Mouse (Mus musculus): ENCODE data around the gene Gm37240. TPM values are rescaled to one million over a fixed set of nuclear protein-coding genes. Genes with fewer than 3 reads are reported as not detected.

The Gm37240 gene
- polyA plus RNA-seq, 1 experiment from 2014 or later = 15.1 TPM

- peak overlapping the region; percentile 34; the same call in 1 of the 2 replicates for H3K27ac ChIP-seq (ENCODE audit: low read depth, low read length)
Observed at GRCm38 (mm10) chr3:84952135-84952534, 935.2 kb downstream of the Gm37240 start.

GRCm38 (mm10) chr3:84951698-84952097 lies 935.6 kb downstream of the Gm37240 start:
- H3K9ac ChIP-seq (ENCODE audit: low read depth, low read length) = no peak overlapping the region
- H3K4me2 ChIP-seq (replicated peaks; ENCODE audit: low read depth, low read length) = peak overlapping the region; percentile 52
- no peaks in the 10 kb centered on the region for H3K27me3 ChIP-seq (ENCODE audit: control insufficient read depth, insufficient read depth, low read length)
- peak overlapping the region; percentile 45 for H3K4me3 ChIP-seq (ENCODE audit: low read length)
- no peaks in the 10 kb centered on the region for H3K9me3 ChIP-seq (ENCODE audit: control insufficient read depth, low read length)
- 18% methylated on average over 2 of the region's 2 CpGs for WGBS
- no peaks in the 10 kb centered on the region for H3K36me3 ChIP-seq (ENCODE audit: control insufficient read depth, insufficient read depth, low read length)
- H3K4me1 ChIP-seq (ENCODE audit: control insufficient read depth, insufficient read depth, low read length) = peaks cover 5% of the 10 kb centered on the region; the same call in 1 of the 2 replicates
- ATAC-seq (ENCODE audit: low FRiP score, low TSS enrichment) = peak; percentile 76
- H3K27ac ChIP-seq (ENCODE audit: low read depth, low read length) = no peak overlapping the region

More at GRCm38 (mm10) chr3:84952135-84952534, 935.2 kb downstream of the Gm37240 start:
- Histone ChIP-seq H3K4me3 (ENCODE audit: low read length) (peak overlapping the region; percentile 45), H3K36me3 (ENCODE audit: control insufficient read depth, insufficient read depth, low read length) (no peaks in the 10 kb centered on the region), H3K9ac (ENCODE audit: low read depth, low read length) (no peak overlapping the region), H3K9me3 (ENCODE audit: control insufficient read depth, low read length) (no peaks in the 10 kb centered on the region), H3K4me2 (replicated peaks; ENCODE audit: low read depth, low read length) (peak overlapping the region; percentile 52), H3K4me1 (ENCODE audit: control insufficient read depth, insufficient read depth, low read length) (peaks cover 5% of the 10 kb centered on the region; the same call in 1 of the 2 replicates), H3K27me3 (ENCODE audit: control insufficient read depth, insufficient read depth, low read length) (no peaks in the 10 kb centered on the region)
- whole genome bisulfite sequencing = 7% methylated on average over 13 of the region's 13 CpGs
- ATAC-seq (ENCODE audit: low FRiP score, low TSS enrichment) = peak; percentile 99

DNA sequence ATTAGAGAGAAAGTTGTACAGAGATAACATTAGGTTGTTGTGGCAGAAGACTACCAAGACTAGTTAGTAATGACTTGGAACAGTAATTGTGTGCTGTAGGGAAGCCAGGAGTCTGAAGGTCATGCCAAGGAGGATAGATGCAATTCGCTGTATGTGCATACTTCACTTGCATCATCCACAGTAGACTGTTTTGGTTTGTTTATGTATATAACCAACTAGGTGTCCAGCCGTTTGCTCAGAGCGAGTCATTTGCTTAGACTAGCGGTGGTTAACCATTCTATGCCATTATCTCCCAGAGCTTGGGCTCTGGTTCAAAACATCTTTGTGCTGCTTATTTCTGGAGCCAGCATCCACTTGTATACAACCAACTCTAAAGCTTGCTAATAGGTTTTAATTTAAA lies 937.9 kb downstream of the Gm37240 start:
- ATAC-seq (ENCODE audit: low FRiP score, low TSS enrichment) = no peak
- Histone ChIP-seq H3K27ac (ENCODE audit: low read depth, low read length) (no peak overlapping the region), H3K27me3 (ENCODE audit: control insufficient read depth, insufficient read depth, low read length) (no peaks in the 10 kb centered on the region), H3K4me2 (replicated peaks; ENCODE audit: low read depth, low read length) (no peak overlapping the region), H3K36me3 (ENCODE audit: control insufficient read depth, insufficient read depth, low read length) (no peaks in the 10 kb centered on the region), H3K4me3 (ENCODE audit: low read length) (no peak overlapping the region), H3K4me1 (ENCODE audit: control insufficient read depth, insufficient read depth, low read length) (peaks cover 5% of the 10 kb centered on the region; the same call in 1 of the 2 replicates), H3K9me3 (ENCODE audit: control insufficient read depth, low read length) (no peaks in the 10 kb centered on the region), H3K9ac (ENCODE audit: low read depth, low read length) (no peak overlapping the region)
- 93% methylated on average over 4 of the region's 4 CpGs for whole genome bisulfite sequencing

- WGBS = 93% methylated on average over 1 of the region's 1 CpGs
- no peaks in the 10 kb centered on the region for H3K27me3 ChIP-seq (ENCODE audit: control insufficient read depth, insufficient read depth, low read length)
- no peak for ATAC-seq (ENCODE audit: low FRiP score, low TSS enrichment)
Observed at GRCm38 (mm10) chr3:84946381-84946780, 940.9 kb downstream of the Gm37240 start.

GRCm38 (mm10) chr3:84944933-84945332 lies 942.4 kb downstream of the Gm37240 start:
- Histone ChIP-seq H3K4me1 (ENCODE audit: control insufficient read depth, insufficient read depth, low read length) (no peaks in the 10 kb centered on the region), H3K36me3 (ENCODE audit: control insufficient read depth, insufficient read depth, low read length) (no peaks in the 10 kb centered on the region), H3K4me3 (ENCODE audit: low read length) (no peak overlapping the region), H3K4me2 (replicated peaks; ENCODE audit: low read depth, low read length) (no peak overlapping the region), H3K9me3 (ENCODE audit: control insufficient read depth, low read length) (no peaks in the 10 kb centered on the region), H3K9ac (ENCODE audit: low read depth, low read length) (no peak overlapping the region), H3K27ac (ENCODE audit: low read depth, low read length) (no peak overlapping the region), H3K27me3 (ENCODE audit: control insufficient read depth, insufficient read depth, low read length) (no peaks in the 10 kb centered on the region)
- WGBS = 91% methylated on average over 3 of the region's 3 CpGs
- ATAC-seq (ENCODE audit: low FRiP score, low TSS enrichment) = no peak

More at GRCm38 (mm10) chr3:84946381-84946780, 940.9 kb downstream of the Gm37240 start:
- H3K4me1 ChIP-seq (ENCODE audit: control insufficient read depth, insufficient read depth, low read length) = no peaks in the 10 kb centered on the region; the same call in 1 of the 2 replicates
- no peak overlapping the region for H3K4me3 ChIP-seq (ENCODE audit: low read length)
- H3K27ac ChIP-seq (ENCODE audit: low read depth, low read length) = no peak overlapping the region
- H3K36me3 ChIP-seq (ENCODE audit: control insufficient read depth, insufficient read depth, low read length) = no peaks in the 10 kb centered on the region
- H3K4me2 ChIP-seq (replicated peaks; ENCODE audit: low read depth, low read length) = no peak overlapping the region
- H3K9me3 ChIP-seq (ENCODE audit: control insufficient read depth, low read length) = no peaks in the 10 kb centered on the region
- no peak overlapping the region for H3K9ac ChIP-seq (ENCODE audit: low read depth, low read length)

DNA sequence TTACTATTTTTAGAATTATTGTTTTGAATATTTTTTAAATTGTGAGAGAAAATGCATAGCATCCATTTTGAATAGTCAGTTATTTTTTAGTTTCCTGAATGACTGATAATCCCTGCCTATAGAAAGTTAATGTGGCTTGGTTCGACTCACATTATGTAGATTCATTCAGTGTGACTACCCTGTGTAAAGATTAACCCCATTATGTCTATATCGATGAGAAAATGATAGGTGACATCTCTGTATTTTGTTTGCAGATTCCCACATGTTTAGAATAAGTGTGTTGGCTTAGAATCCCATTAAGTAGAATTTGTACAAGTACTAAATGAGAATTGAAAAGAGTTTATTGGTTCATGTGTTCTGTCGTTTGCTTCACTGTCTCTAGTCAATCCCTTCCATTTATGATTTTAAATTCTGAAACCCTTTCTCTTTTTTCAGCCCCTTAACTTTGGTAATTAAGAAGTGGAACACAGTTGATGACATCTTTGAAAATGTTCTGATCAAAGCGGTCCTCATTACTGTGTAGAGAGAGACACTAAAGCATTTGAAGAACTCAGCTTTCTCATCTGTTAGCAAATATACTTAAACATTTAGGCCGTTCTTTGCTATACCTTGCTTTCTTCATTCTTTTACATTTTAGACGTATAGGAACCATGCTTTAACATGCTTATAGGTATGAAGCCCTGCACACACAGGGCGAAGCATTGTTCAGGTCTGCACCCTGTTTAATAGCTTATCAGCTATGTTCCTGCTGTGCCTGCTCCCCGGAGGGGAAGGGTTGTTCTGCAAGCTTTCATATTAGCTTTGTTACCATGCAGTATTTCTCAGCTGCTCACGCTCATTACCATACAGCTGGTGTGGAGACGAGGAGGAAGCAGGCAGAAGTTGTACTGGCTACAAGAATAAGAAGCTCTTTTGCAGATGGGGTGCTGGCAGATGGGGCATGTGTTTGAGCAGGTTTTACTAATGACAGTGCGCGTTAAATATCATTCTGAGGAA lies 949.7 kb downstream of the Gm37240 start:
- H3K4me1 ChIP-seq (ENCODE audit: control insufficient read depth, insufficient read depth, low read length) = no peaks in the 10 kb centered on the region
- no peaks in the 10 kb centered on the region for H3K27me3 ChIP-seq (ENCODE audit: control insufficient read depth, insufficient read depth, low read length)
- 72% methylated on average over 12 of the region's 12 CpGs for WGBS
- H3K9ac ChIP-seq (ENCODE audit: low read depth, low read length) = no peak overlapping the region
- H3K9me3 ChIP-seq (ENCODE audit: control insufficient read depth, low read length) = no peaks in the 10 kb centered on the region
- no peak overlapping the region for H3K4me2 ChIP-seq (replicated peaks; ENCODE audit: low read depth, low read length)
- H3K36me3 ChIP-seq (ENCODE audit: control insufficient read depth, insufficient read depth, low read length) = no peaks in the 10 kb centered on the region
- H3K27ac ChIP-seq (ENCODE audit: low read depth, low read length) = no peak overlapping the region
- H3K4me3 ChIP-seq (ENCODE audit: low read length) = no peak overlapping the region
- no peak for ATAC-seq (ENCODE audit: low FRiP score, low TSS enrichment)

- 89% methylated on average over 5 of the region's 5 CpGs for WGBS
- no peak overlapping the region for H3K9ac ChIP-seq (ENCODE audit: low read depth, low read length)
- H3K9me3 ChIP-seq (ENCODE audit: control insufficient read depth, low read length) = no peaks in the 10 kb centered on the region
- ATAC-seq (ENCODE audit: low FRiP score, low TSS enrichment) = no peak
- no peak overlapping the region for H3K4me2 ChIP-seq (replicated peaks; ENCODE audit: low read depth, low read length)
- no peak overlapping the region for H3K4me3 ChIP-seq (ENCODE audit: low read length)
- no peaks in the 10 kb centered on the region for H3K4me1 ChIP-seq (ENCODE audit: control insufficient read depth, insufficient read depth, low read length)
- H3K27ac ChIP-seq (ENCODE audit: low read depth, low read length) = no peak overlapping the region
- H3K36me3 ChIP-seq (ENCODE audit: control insufficient read depth, insufficient read depth, low read length) = no peaks in the 10 kb centered on the region
- no peaks in the 10 kb centered on the region for H3K27me3 ChIP-seq (ENCODE audit: control insufficient read depth, insufficient read depth, low read length)
Observed at GRCm38 (mm10) chr3:84936956-84937355, 950.4 kb downstream of the Gm37240 start.

GRCm38 (mm10) chr3:84936252-84936651 lies 951.1 kb downstream of the Gm37240 start:
- no peak for ATAC-seq (ENCODE audit: low FRiP score, low TSS enrichment)
- Histone ChIP-seq H3K9ac (ENCODE audit: low read depth, low read length) (no peak overlapping the region), H3K27me3 (ENCODE audit: control insufficient read depth, insufficient read depth, low read length) (no peaks in the 10 kb centered on the region), H3K27ac (ENCODE audit: low read depth, low read length) (no peak overlapping the region), H3K4me2 (replicated peaks; ENCODE audit: low read depth, low read length) (no peak overlapping the region), H3K4me1 (ENCODE audit: control insufficient read depth, insufficient read depth, low read length) (no peaks in the 10 kb centered on the region), H3K9me3 (ENCODE audit: control insufficient read depth, low read length) (no peaks in the 10 kb centered on the region), H3K4me3 (ENCODE audit: low read length) (no peak overlapping the region), H3K36me3 (ENCODE audit: control insufficient read depth, insufficient read depth, low read length) (no peaks in the 10 kb centered on the region)
- WGBS = 52% methylated on average over 2 of the region's 2 CpGs

DNA sequence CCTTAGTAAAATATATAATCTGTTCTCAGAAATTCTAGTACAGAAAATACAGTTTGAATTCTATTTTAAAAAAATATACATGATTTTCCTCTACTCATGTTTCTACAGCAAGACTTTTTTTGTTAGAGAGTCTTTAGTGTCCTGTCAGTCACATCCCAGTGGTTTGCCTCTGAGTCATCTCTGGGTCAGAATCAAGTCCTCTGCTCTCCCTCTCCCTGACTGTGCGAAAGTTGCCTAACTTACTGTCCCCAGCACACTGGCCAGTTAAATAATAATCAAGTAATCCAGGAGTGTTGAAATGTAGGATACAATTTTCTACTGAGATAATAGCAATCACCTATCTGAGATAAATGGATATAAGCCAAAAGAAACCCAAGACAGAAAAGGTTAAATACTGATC lies 951.6 kb downstream of the Gm37240 start:
- WGBS = 86% methylated on average over 1 of the region's 1 CpGs

More for the DNA sequence above, 951.6 kb downstream of the Gm37240 start:
- no peak overlapping the region for H3K4me2 ChIP-seq (replicated peaks; ENCODE audit: low read depth, low read length)
- no peaks in the 10 kb centered on the region for H3K27me3 ChIP-seq (ENCODE audit: control insufficient read depth, insufficient read depth, low read length)
- no peaks in the 10 kb centered on the region for H3K4me1 ChIP-seq (ENCODE audit: control insufficient read depth, insufficient read depth, low read length)
- H3K9ac ChIP-seq (ENCODE audit: low read depth, low read length) = no peak overlapping the region
- H3K9me3 ChIP-seq (ENCODE audit: control insufficient read depth, low read length) = no peaks in the 10 kb centered on the region
- ATAC-seq (ENCODE audit: low FRiP score, low TSS enrichment) = no peak
- no peak overlapping the region for H3K4me3 ChIP-seq (ENCODE audit: low read length)
- no peaks in the 10 kb centered on the region for H3K36me3 ChIP-seq (ENCODE audit: control insufficient read depth, insufficient read depth, low read length)
- H3K27ac ChIP-seq (ENCODE audit: low read depth, low read length) = no peak overlapping the region
